Mouse (Mus musculus): ENCODE measurements around the gene Foxc2. TPM values are rescaled to one million over a fixed set of nuclear protein-coding genes. Genes with fewer than 3 reads are reported as not detected.
A peak's percentile ranks its signal among the peaks of the same experiment; 100 is the strongest.

Foxc2 gene
- polyA plus RNA-seq, 1 experiment from 2014 or later: 7.4 TPM

- Histone ChIP-seq H3K4me1 (ENCODE audit: control insufficient read depth, insufficient read depth, low read length) (no peaks in the 10 kb centered on the region), H3K36me3 (ENCODE audit: control insufficient read depth, insufficient read depth, low read length) (no peaks in the 10 kb centered on the region), H3K4me3 (ENCODE audit: low read depth, low read length) (no peak overlapping the region), H3K4me2 (ENCODE audit: low read depth, low read length) (no peak overlapping the region), H3K9ac (ENCODE audit: low read depth, low read length) (no peak overlapping the region), H3K27me3 (replicated peaks; ENCODE audit: control insufficient read depth, insufficient read depth, low read length) (peaks cover 84% of the 10 kb centered on the region), H3K9me3 (ENCODE audit: control insufficient read depth, low read length) (no peaks in the 10 kb centered on the region), H3K27ac (replicated peaks; ENCODE audit: low read depth, low read length) (no peak overlapping the region)
- 10% methylated on average over 1 of the region's 1 CpGs for whole genome bisulfite sequencing
- 0 out of 2 replicates have a peak, but pooled peaks have one; percentile 12 for ATAC-seq (ENCODE audit: low read depth)
- no peak for DNase-seq (ENCODE audit: low spot score)
Measured at GRCm38 (mm10) chr8:121090716-121091115, 25.3 kb upstream of the Foxc2 start.

GRCm38 (mm10) chr8:121092141-121092540, 23.8 kb upstream of the Foxc2 start:
- H3K9ac ChIP-seq (ENCODE audit: low read depth, low read length): no peak overlapping the region
- no peaks in the 10 kb centered on the region for H3K4me1 ChIP-seq (ENCODE audit: control insufficient read depth, insufficient read depth, low read length)
- ATAC-seq (ENCODE audit: low read depth): no peak
- no peak overlapping the region for H3K27ac ChIP-seq (replicated peaks; ENCODE audit: low read depth, low read length)
- no peak overlapping the region for H3K4me3 ChIP-seq (ENCODE audit: low read depth, low read length)
- H3K4me2 ChIP-seq (ENCODE audit: low read depth, low read length): no peak overlapping the region
- H3K9me3 ChIP-seq (ENCODE audit: control insufficient read depth, low read length): no peaks in the 10 kb centered on the region
- H3K36me3 ChIP-seq (ENCODE audit: control insufficient read depth, insufficient read depth, low read length): peaks cover 3% of the 10 kb centered on the region; the same call in 1 of the 2 replicates
- 31% methylated on average over 6 of the region's 6 CpGs for WGBS
- no peak for DNase-seq (ENCODE audit: low spot score)
- peaks cover 70% of the 10 kb centered on the region for H3K27me3 ChIP-seq (replicated peaks; ENCODE audit: control insufficient read depth, insufficient read depth, low read length)

GRCm38 (mm10) chr8:121092627-121093026, 23.3 kb upstream of the Foxc2 start:
- 3% methylated on average over 16 of the region's 16 CpGs for WGBS
- peaks cover 65% of the 10 kb centered on the region for H3K27me3 ChIP-seq (replicated peaks; ENCODE audit: control insufficient read depth, insufficient read depth, low read length)
- peaks cover 8% of the 10 kb centered on the region; the same call in 1 of the 2 replicates for H3K36me3 ChIP-seq (ENCODE audit: control insufficient read depth, insufficient read depth, low read length)
- no peak overlapping the region for H3K27ac ChIP-seq (replicated peaks; ENCODE audit: low read depth, low read length)
- no peak overlapping the region for H3K4me3 ChIP-seq (ENCODE audit: low read depth, low read length)
- DNase-seq (ENCODE audit: low spot score) (peak; percentile 90), ATAC-seq (ENCODE audit: low read depth) (peak; percentile 32)
- H3K4me1 ChIP-seq (ENCODE audit: control insufficient read depth, insufficient read depth, low read length): no peaks in the 10 kb centered on the region
- H3K9me3 ChIP-seq (ENCODE audit: control insufficient read depth, low read length): no peaks in the 10 kb centered on the region
- no peak overlapping the region for H3K4me2 ChIP-seq (ENCODE audit: low read depth, low read length)
- no peak overlapping the region for H3K9ac ChIP-seq (ENCODE audit: low read depth, low read length)

- no peak overlapping the region for H3K4me3 ChIP-seq (ENCODE audit: low read depth, low read length)
- H3K4me2 ChIP-seq (ENCODE audit: low read depth, low read length): no peak overlapping the region
- 53% methylated on average over 6 of the region's 6 CpGs for WGBS
- H3K27ac ChIP-seq (replicated peaks; ENCODE audit: low read depth, low read length): no peak overlapping the region
- H3K4me1 ChIP-seq (ENCODE audit: control insufficient read depth, insufficient read depth, low read length): no peaks in the 10 kb centered on the region
- no peaks in the 10 kb centered on the region for H3K9me3 ChIP-seq (ENCODE audit: control insufficient read depth, low read length)
- peaks cover 15% of the 10 kb centered on the region for H3K36me3 ChIP-seq (ENCODE audit: control insufficient read depth, insufficient read depth, low read length)
- H3K9ac ChIP-seq (ENCODE audit: low read depth, low read length): no peak overlapping the region
- H3K27me3 ChIP-seq (replicated peaks; ENCODE audit: control insufficient read depth, insufficient read depth, low read length): peaks cover 57% of the 10 kb centered on the region
- ATAC-seq (ENCODE audit: low read depth) (no peak), DNase-seq (ENCODE audit: low spot score) (no peak)
Measured at GRCm38 (mm10) chr8:121093496-121093895, 22.5 kb upstream of the Foxc2 start.

- H3K27me3 ChIP-seq (replicated peaks; ENCODE audit: control insufficient read depth, insufficient read depth, low read length): no peaks in the 10 kb centered on the region
- H3K27ac ChIP-seq (replicated peaks; ENCODE audit: low read depth, low read length): no peak overlapping the region
- H3K36me3 ChIP-seq (ENCODE audit: control insufficient read depth, insufficient read depth, low read length): peaks cover 61% of the 10 kb centered on the region
- H3K4me3 ChIP-seq (ENCODE audit: low read depth, low read length): no peak overlapping the region
- ATAC-seq (ENCODE audit: low read depth) (no peak), DNase-seq (ENCODE audit: low spot score) (peak; percentile 72)
- H3K9me3 ChIP-seq (ENCODE audit: control insufficient read depth, low read length): no peaks in the 10 kb centered on the region
- no peak overlapping the region for H3K9ac ChIP-seq (ENCODE audit: low read depth, low read length)
- WGBS: 46% methylated on average over 17 of the region's 17 CpGs
- no peak overlapping the region for H3K4me2 ChIP-seq (ENCODE audit: low read depth, low read length)
- 0 out of 2 replicates have a peak, but pooled peaks cover 4% of the 10 kb centered on the region for H3K4me1 ChIP-seq (ENCODE audit: control insufficient read depth, insufficient read depth, low read length)
Measured at GRCm38 (mm10) chr8:121104049-121104818, 11.7 kb upstream of the Foxc2 start.

- DNase-seq (ENCODE audit: low spot score): peak; percentile 99
- 1% methylated on average over 52 of the region's 75 CpGs for WGBS
- H3K9ac ChIP-seq (ENCODE audit: low read depth, low read length): peak within 1 kb of the TSS; percentile 75
- peak within 1 kb of the TSS; percentile 60 for H3K4me3 ChIP-seq (ENCODE audit: low read depth, low read length)
- peak within 1 kb of the TSS; percentile 59; the same call in 1 of the 2 replicates for H3K27ac ChIP-seq (replicated peaks; ENCODE audit: low read depth, low read length)
- H3K27me3 ChIP-seq (replicated peaks; ENCODE audit: control insufficient read depth, insufficient read depth, low read length): peaks cover 4% of the 10 kb centered on the region
- no peaks in the 10 kb centered on the region for H3K9me3 ChIP-seq (ENCODE audit: control insufficient read depth, low read length)
- peaks cover 24% of the 10 kb centered on the region for H3K36me3 ChIP-seq (ENCODE audit: control insufficient read depth, insufficient read depth, low read length)
- peak within 1 kb of the TSS; percentile 68 for H3K4me2 ChIP-seq (ENCODE audit: low read depth, low read length)
- ATAC-seq (ENCODE audit: low read depth): peak; percentile 94
- H3K4me1 ChIP-seq (ENCODE audit: control insufficient read depth, insufficient read depth, low read length): 0 out of 2 replicates have a peak, but pooled peaks cover 4% of the 10 kb centered on the region
Measured at GRCm38 (mm10) chr8:121107668-121108656, 8.0 kb upstream of the Foxc2 start, which contains the start of gene Mthfsd. Mthfsd (minus strand) TSS chr8:121108392.

- Histone ChIP-seq H3K36me3 (ENCODE audit: control insufficient read depth, insufficient read depth, low read length) (peaks cover 17% of the 10 kb centered on the region; the same call in 1 of the 2 replicates), H3K4me3 (ENCODE audit: low read depth, low read length) (peak overlapping the region; percentile 60), H3K27ac (replicated peaks; ENCODE audit: low read depth, low read length) (no peak overlapping the region), H3K4me2 (ENCODE audit: low read depth, low read length) (peak overlapping the region; percentile 68), H3K27me3 (replicated peaks; ENCODE audit: control insufficient read depth, insufficient read depth, low read length) (peaks cover 7% of the 10 kb centered on the region), H3K9ac (ENCODE audit: low read depth, low read length) (peak overlapping the region; percentile 75), H3K4me1 (ENCODE audit: control insufficient read depth, insufficient read depth, low read length) (0 out of 2 replicates have a peak, but pooled peaks cover 4% of the 10 kb centered on the region), H3K9me3 (ENCODE audit: control insufficient read depth, low read length) (no peaks in the 10 kb centered on the region)
- no peak for DNase-seq (ENCODE audit: low spot score)
- no peak for ATAC-seq (ENCODE audit: low read depth)
- 8% methylated on average over 5 of the region's 5 CpGs for WGBS
Measured at GRCm38 (mm10) chr8:121108657-121109056, 7.3 kb upstream of the Foxc2 start.

GRCm38 (mm10) chr8:121111145-121111907, 4.6 kb upstream of the Foxc2 start:
- Histone ChIP-seq H3K4me1 (ENCODE audit: control insufficient read depth, insufficient read depth, low read length) (peaks cover 4% of the 10 kb centered on the region; the same call in 1 of the 2 replicates), H3K9ac (ENCODE audit: low read depth, low read length) (no peak overlapping the region), H3K27me3 (replicated peaks; ENCODE audit: control insufficient read depth, insufficient read depth, low read length) (peaks cover 32% of the 10 kb centered on the region), H3K4me3 (ENCODE audit: low read depth, low read length) (no peak overlapping the region), H3K27ac (replicated peaks; ENCODE audit: low read depth, low read length) (no peak overlapping the region), H3K4me2 (ENCODE audit: low read depth, low read length) (no peak overlapping the region), H3K36me3 (ENCODE audit: control insufficient read depth, insufficient read depth, low read length) (no peaks in the 10 kb centered on the region), H3K9me3 (ENCODE audit: control insufficient read depth, low read length) (no peaks in the 10 kb centered on the region)
- DNase-seq (ENCODE audit: low spot score): no peak
- no peak for ATAC-seq (ENCODE audit: low read depth)
- WGBS: 54% methylated on average over 7 of the region's 7 CpGs
